In genomic region chr9:121366135-121366863, GRCm38 (mm10) we compare ENCODE assay signal across 7 mouse cellular contexts.
DNase-seq lines count a peak whose midpoint lies in the region; ATAC-seq and TF ChIP-seq lines count a peak whose summit lies in the region.

No protein-coding gene starts in this region.

- TF ChIP-seq POLR2A in lung, adult 2 months (IDR thresholded peaks at IDR 0.05; ENCODE audit: borderline replicate concordance, extremely low read depth, low read depth, low read length) = no peak
- TF ChIP-seq POLR2A in testis, adult 2 months (IDR thresholded peaks at IDR 0.05; ENCODE audit: control insufficient read depth, low read depth, low read length) = no peak

- no peak for TF ChIP-seq CTCF in lung, adult 2 months (IDR thresholded peaks at IDR 0.05; ENCODE audit: insufficient read depth, low read length)
- no peak for TF ChIP-seq CTCF in testis, adult 2 months (IDR thresholded peaks at IDR 0.05; ENCODE audit: control insufficient read depth, insufficient read depth, insufficient replicate concordance, low read depth, low read length)

- no peaks in the 10 kb centered on the region for H3K36me3 ChIP-seq in testis, adult 2 months (ENCODE audit: control insufficient read depth, insufficient read depth, low read length)

- H3K27me3 ChIP-seq in testis, adult 2 months (ENCODE audit: control insufficient read depth, insufficient read depth, low read length) = no peaks in the 10 kb centered on the region

- peaks cover 27% of the 10 kb centered on the region for H3K4me1 ChIP-seq in lung, adult 2 months (ENCODE audit: control insufficient read depth, insufficient read depth, low read length)
- H3K4me1 ChIP-seq in testis, adult 2 months (ENCODE audit: control insufficient read depth, insufficient read depth, low read length) = peaks cover 8% of the 10 kb centered on the region

- ATAC-seq in frontal cortex, adult (ENCODE audit: low TSS enrichment) = peak; percentile 12; the same call in 1 of the 2 replicates

- no peak overlapping the region for H3K4me3 ChIP-seq in lung, adult 2 months (replicated peaks; ENCODE audit: extremely low read depth, low read depth, low read length)
- H3K4me3 ChIP-seq in testis, adult 2 months (ENCODE audit: control insufficient read depth, low read depth, low read length) = no peak overlapping the region

- peak; percentile 59 for DNase-seq in lung, postnatal 14 days
- no peak for DNase-seq in lung, adult 2 months
- DNase-seq in cerebellum, adult 18-20 months = peak; percentile 73 to 74
- peak; percentile 71 to 81 for DNase-seq in layer of hippocampus, postnatal 36 days
- DNase-seq in MN1 (ENCODE audit: low spot score) = no peak

- 61% methylated on average over 18 of the region's 18 CpGs for WGBS in lung, adult 2 months

- H3K27ac ChIP-seq in testis, adult 2 months (ENCODE audit: control insufficient read depth, insufficient read depth, low read depth, low read length) = peak overlapping the region; percentile 7

Comparison
In these comparisons a context has a peak if more than half of its experiments do, and no peak if none do; other contexts are left out.
1. DNase-seq: peak in lung, postnatal 14 days (single experiment), cerebellum, adult 18-20 months (2 of 2) and layer of hippocampus, postnatal 36 days (2 of 2); none in lung, adult 2 months (single experiment) and MN1 (single experiment).